Mouse (Mus musculus) liver, embryonic 15.5 days (tissue): Measurements from ENCODE around the gene Slc6a9. TPM values are rescaled to one million over a fixed set of nuclear protein-coding genes. Genes with fewer than 3 reads are reported as not detected.

ENCODE experiments used
- ATAC-seq: fragments of 200-750 bp; cut with Nextera tagmentation; 2 replicates; pipeline ENCODE4 v1.8.0; 2017; ENCODE audit warnings: moderate number of reproducible peaks, mild to moderate bottlenecking, moderate library complexity; ENCODE audit not compliant: insufficient read depth
- H3K27ac ChIP-seq: fragments of 300-500 bp; sonication (generic); replicated peaks from 2 replicates; pipeline ENCODE4 v1.5.1; 2015; ENCODE audit warnings: mild to moderate bottlenecking, inconsistent platforms
- H3K27me3 ChIP-seq: fragments of 300-500 bp; sonication (generic); 2 replicates; pipeline ENCODE4 v1.6.1; 2015; ENCODE audit warnings: mild to moderate bottlenecking, inconsistent platforms
- H3K36me3 ChIP-seq: fragments of 300-500 bp; sonication (generic); replicated peaks from 2 replicates; pipeline ENCODE4 v1.6.1; 2015; ENCODE audit warnings: moderate library complexity, mild to moderate bottlenecking, inconsistent platforms
- H3K4me1 ChIP-seq: fragments of 300-500 bp; sonication (generic); replicated peaks from 2 replicates; pipeline ENCODE4 v1.6.1; 2015; ENCODE audit warnings: inconsistent platforms
- H3K4me2 ChIP-seq: fragments of 300-500 bp; sonication (generic); 2 replicates; pipeline ENCODE4 v1.6.1; 2015; ENCODE audit warnings: moderate library complexity, mild to moderate bottlenecking, inconsistent platforms
- H3K4me3 ChIP-seq: fragments of 300-500 bp; sonication (generic); replicated peaks from 2 replicates; pipeline ENCODE4 v1.5.1; 2015; ENCODE audit warnings: mild to moderate bottlenecking, inconsistent platforms
- H3K9ac ChIP-seq: fragments of 300-500 bp; sonication (generic); 2 replicates; pipeline ENCODE4 v1.6.1; 2015; ENCODE audit warnings: moderate library complexity, mild to moderate bottlenecking, inconsistent platforms
- H3K9me3 ChIP-seq: fragments of 300-500 bp; sonication (generic); replicated peaks from 2 replicates; pipeline ENCODE4 v1.6.1; 2016; ENCODE audit warnings: inconsistent platforms
- WGBS: fragments of 180-500 bp; shearing (Covaris S2); methylation state at CpG from one replicate; pipeline ENCODE4 v1.1.7; 2015; ENCODE audit warnings: mixed read lengths; ENCODE audit not compliant: insufficient replicate concordance; 5-methylcytosine and 5-hydroxymethylcytosine counted together
- polyA plus RNA-seq: library from polyadenylated mRNA; unstranded; fragments of >200 nt; fragmentation: Nextera tagmentation; extraction: Ambion mirVana; gene quantifications from 2 replicates; pipeline ENCODE4 v1.2.1, GENCODE M21; 2015

The Slc6a9 gene
- polyA plus RNA-seq, 1 experiment from 2014 or later, result 56.1 TPM

GRCm38 (mm10) chr4:117912131-117912561 is 77.8 kb downstream of the Slc6a9 start:
- no peaks in the 10 kb centered on the region for H3K9me3 ChIP-seq
- no peak overlapping the region for H3K4me2 ChIP-seq
- peaks cover 25% of the 10 kb centered on the region for H3K36me3 ChIP-seq
- H3K9ac ChIP-seq, result no peak overlapping the region
- H3K27me3 ChIP-seq, result no peaks in the 10 kb centered on the region
- no peak for ATAC-seq
- no peak overlapping the region for H3K27ac ChIP-seq
- H3K4me3 ChIP-seq, result no peak overlapping the region
- WGBS, result 84% methylated on average over 13 of the region's 13 CpGs
- peaks cover 54% of the 10 kb centered on the region for H3K4me1 ChIP-seq

GRCm38 (mm10) chr4:117912685-117913273 is 78.5 kb downstream of the Slc6a9 start:
- peak overlapping the region; percentile 94 for H3K4me2 ChIP-seq
- no peak overlapping the region for H3K9ac ChIP-seq
- ATAC-seq, result no peak
- H3K4me3 ChIP-seq, result peak overlapping the region; percentile 76
- no peaks in the 10 kb centered on the region for H3K27me3 ChIP-seq
- no peaks in the 10 kb centered on the region for H3K9me3 ChIP-seq
- H3K27ac ChIP-seq, result no peak overlapping the region
- 78% methylated on average over 7 of the region's 7 CpGs for WGBS
- H3K36me3 ChIP-seq, result peaks cover 24% of the 10 kb centered on the region
- H3K4me1 ChIP-seq, result peaks cover 61% of the 10 kb centered on the region

GRCm38 (mm10) chr4:117913421-117913820 is 79.1 kb downstream of the Slc6a9 start:
- peaks cover 22% of the 10 kb centered on the region for H3K36me3 ChIP-seq
- peaks cover 67% of the 10 kb centered on the region for H3K4me1 ChIP-seq
- H3K9me3 ChIP-seq, result no peaks in the 10 kb centered on the region
- H3K4me2 ChIP-seq, result peak overlapping the region; percentile 94
- 72% methylated on average over 3 of the region's 3 CpGs for WGBS
- no peak overlapping the region for H3K27ac ChIP-seq
- peak overlapping the region; percentile 76 for H3K4me3 ChIP-seq
- no peak for ATAC-seq
- H3K9ac ChIP-seq, result peak overlapping the region; percentile 79; the same call in 1 of the 2 replicates
- no peaks in the 10 kb centered on the region for H3K27me3 ChIP-seq

GRCm38 (mm10) chr4:117914031-117914430 is 79.7 kb downstream of the Slc6a9 start:
- Histone ChIP-seq H3K4me3 (peak overlapping the region; percentile 76), H3K4me1 (peaks cover 71% of the 10 kb centered on the region), H3K9ac (peak overlapping the region; percentile 79), H3K36me3 (peaks cover 22% of the 10 kb centered on the region), H3K4me2 (peak overlapping the region; percentile 94), H3K9me3 (no peaks in the 10 kb centered on the region), H3K27ac (peak overlapping the region; percentile 87; the same call in 1 of the 2 replicates), H3K27me3 (no peaks in the 10 kb centered on the region)
- 22% methylated on average over 8 of the region's 8 CpGs for WGBS
- no peak for ATAC-seq

- ATAC-seq, result peak; percentile 95
- WGBS, result under 1% methylated on average over 61 of the region's 61 CpGs
- no peaks in the 10 kb centered on the region for H3K9me3 ChIP-seq
These were observed 80.5 kb downstream of the Slc6a9 start, which contains the start of gene Ipo13 for GRCm38 (mm10) chr4:117914591-117915442. Ipo13 (minus strand) TSS chr4:117914999.

GRCm38 (mm10) chr4:117915489-117916105 is 81.3 kb downstream of the Slc6a9 start:
- ATAC-seq, result no peak
- 1% methylated on average over 19 of the region's 19 CpGs for WGBS
- Histone ChIP-seq H3K9ac (peak overlapping the region; percentile 55), H3K4me1 (peaks cover 69% of the 10 kb centered on the region), H3K27me3 (peaks cover 1% of the 10 kb centered on the region; the same call in 1 of the 2 replicates), H3K36me3 (peaks cover 18% of the 10 kb centered on the region), H3K4me3 (peak overlapping the region; percentile 76), H3K4me2 (peak overlapping the region; percentile 94), H3K27ac (peak overlapping the region; percentile 87), H3K9me3 (no peaks in the 10 kb centered on the region)

More at GRCm38 (mm10) chr4:117914591-117915442, 80.5 kb downstream of the Slc6a9 start, which contains the start of gene Ipo13:
- Histone ChIP-seq H3K27ac (peak within 1 kb of the TSS; percentile 87), H3K27me3 (no peaks in the 10 kb centered on the region), H3K9ac (peak within 1 kb of the TSS; percentile 79), H3K4me2 (peak within 1 kb of the TSS; percentile 94), H3K4me3 (peak within 1 kb of the TSS; percentile 76), H3K36me3 (peaks cover 22% of the 10 kb centered on the region), H3K4me1 (peaks cover 69% of the 10 kb centered on the region)

- H3K4me2 ChIP-seq, result peak overlapping the region; percentile 94
- H3K36me3 ChIP-seq, result peaks cover 11% of the 10 kb centered on the region
- 32% methylated on average over 5 of the region's 5 CpGs for WGBS
- H3K9ac ChIP-seq, result peak overlapping the region; percentile 55; the same call in 1 of the 2 replicates
- H3K4me3 ChIP-seq, result peak overlapping the region; percentile 76; the same call in 1 of the 2 replicates
- peaks cover 66% of the 10 kb centered on the region for H3K4me1 ChIP-seq
- H3K27ac ChIP-seq, result peak overlapping the region; percentile 87; the same call in 1 of the 2 replicates
- peaks cover 7% of the 10 kb centered on the region; the same call in 1 of the 2 replicates for H3K27me3 ChIP-seq
- H3K9me3 ChIP-seq, result no peaks in the 10 kb centered on the region
- ATAC-seq, result no peak
These were observed 82.1 kb downstream of the Slc6a9 start for GRCm38 (mm10) chr4:117916386-117916785.

GRCm38 (mm10) chr4:117917402-117917801 is 83.1 kb downstream of the Slc6a9 start:
- Histone ChIP-seq H3K27me3 (peaks cover 17% of the 10 kb centered on the region), H3K9me3 (no peaks in the 10 kb centered on the region), H3K36me3 (0 out of 2 replicates have a peak, but pooled peaks cover 1% of the 10 kb centered on the region), H3K4me2 (no peak overlapping the region), H3K4me3 (no peak overlapping the region), H3K4me1 (peaks cover 57% of the 10 kb centered on the region), H3K9ac (no peak overlapping the region), H3K27ac (no peak overlapping the region)
- no peak for ATAC-seq
- 47% methylated on average over 4 of the region's 4 CpGs for WGBS

- peaks cover 21% of the 10 kb centered on the region for H3K27me3 ChIP-seq
- no peaks in the 10 kb centered on the region for H3K36me3 ChIP-seq
- no peak overlapping the region for H3K4me3 ChIP-seq
- H3K27ac ChIP-seq, result no peak overlapping the region
- no peak for ATAC-seq
- 71% methylated on average over 4 of the region's 4 CpGs for WGBS
- H3K9ac ChIP-seq, result no peak overlapping the region
- H3K4me2 ChIP-seq, result no peak overlapping the region
- no peaks in the 10 kb centered on the region for H3K9me3 ChIP-seq
- H3K4me1 ChIP-seq, result peaks cover 53% of the 10 kb centered on the region
These were observed 83.5 kb downstream of the Slc6a9 start for GRCm38 (mm10) chr4:117917847-117918246.

GRCm38 (mm10) chr4:117918261-117918660 is 84.0 kb downstream of the Slc6a9 start:
- 62% methylated on average over 3 of the region's 3 CpGs for WGBS
- Histone ChIP-seq H3K9me3 (no peaks in the 10 kb centered on the region), H3K27ac (no peak overlapping the region), H3K27me3 (peaks cover 25% of the 10 kb centered on the region), H3K36me3 (no peaks in the 10 kb centered on the region), H3K9ac (no peak overlapping the region), H3K4me1 (peaks cover 49% of the 10 kb centered on the region), H3K4me3 (no peak overlapping the region), H3K4me2 (no peak overlapping the region)
- ATAC-seq, result no peak
